Mouse (Mus musculus) heart, embryonic 13.5 days (tissue): ENCODE measurements around the gene Gnao1. TPM values are rescaled to one million over a fixed set of nuclear protein-coding genes. Genes with fewer than 3 reads are reported as not detected.

Source experiments
- ATAC-seq: fragments of 200-750 bp; cut with Nextera tagmentation; 2 replicates; pipeline ENCODE4 v1.8.0; 2017; ENCODE audit warnings: moderate TSS enrichment; ENCODE audit not compliant: insufficient number of reproducible peaks, low FRiP score, low TSS enrichment; ENCODE audit errors: extremely low read depth
- H3K27ac ChIP-seq: fragments of 300-500 bp; sonication (generic); replicated peaks from 2 replicates; pipeline ENCODE4 v1.5.1; 2015; ENCODE audit warnings: moderate library complexity, mild to moderate bottlenecking, inconsistent platforms
- H3K27me3 ChIP-seq: fragments of 300-500 bp; sonication (generic); replicated peaks from 2 replicates; pipeline ENCODE4 v1.6.1; 2015; ENCODE audit warnings: mild to moderate bottlenecking, inconsistent platforms
- H3K36me3 ChIP-seq: fragments of 300-500 bp; sonication (generic); 2 replicates; pipeline ENCODE4 v1.6.1; 2015; ENCODE audit warnings: mild to moderate bottlenecking, inconsistent platforms
- H3K4me1 ChIP-seq: fragments of 300-500 bp; sonication (generic); 2 replicates; pipeline ENCODE4 v1.6.1; 2015; ENCODE audit warnings: inconsistent platforms
- H3K4me2 ChIP-seq: fragments of 300-500 bp; sonication (generic); 2 replicates; pipeline ENCODE4 v1.6.1; 2015; ENCODE audit warnings: inconsistent platforms, mild to moderate bottlenecking, moderate library complexity
- H3K4me3 ChIP-seq: fragments of 300-500 bp; sonication (generic); 2 replicates; pipeline ENCODE4 v1.5.1; 2015; ENCODE audit warnings: moderate library complexity, mild to moderate bottlenecking, inconsistent platforms
- H3K9ac ChIP-seq: fragments of 300-500 bp; sonication (generic); 2 replicates; pipeline ENCODE4 v1.6.1; 2015; ENCODE audit warnings: inconsistent platforms, mild to moderate bottlenecking, moderate library complexity
- H3K9me3 ChIP-seq: fragments of 300-500 bp; sonication (generic); 2 replicates; pipeline ENCODE4 v1.6.1; 2016; ENCODE audit warnings: inconsistent platforms
- WGBS: fragments of 180-500 bp; shearing (Covaris S2); methylation state at CpG from one replicate; pipeline ENCODE4 v1.1.7; 2015; ENCODE audit warnings: mixed read lengths; 5-methylcytosine and 5-hydroxymethylcytosine counted together
- microRNA-seq: library from miRNA; unstranded; fragments of <30 nt; microRNA quantifications from one replicate; pipeline ENCODE4, GENCODE M21; 2016
- polyA plus RNA-seq: library from polyadenylated mRNA; unstranded; fragments of >200 nt; fragmentation: Nextera tagmentation; extraction: Ambion mirVana; gene quantifications from 2 replicates; pipeline ENCODE4 v1.2.1, GENCODE M21; 2015

The Gnao1 gene
- polyA plus RNA-seq, 1 experiment from 2014 or later, result 13.2 TPM

- H3K9ac ChIP-seq, result peak overlapping the region; percentile 98
- no peak for ATAC-seq
- H3K27ac ChIP-seq, result peak overlapping the region; percentile 92
- H3K4me3 ChIP-seq, result peak overlapping the region; percentile 78
- peaks cover 8% of the 10 kb centered on the region for H3K36me3 ChIP-seq
- no peaks in the 10 kb centered on the region for H3K9me3 ChIP-seq
- H3K4me2 ChIP-seq, result peak overlapping the region; percentile 92
- peaks cover 37% of the 10 kb centered on the region for H3K4me1 ChIP-seq
- no peaks in the 10 kb centered on the region for H3K27me3 ChIP-seq
- 4% methylated on average over 48 of the region's 48 CpGs for WGBS
Measured at GRCm38 (mm10) chr8:94011076-94012012, 201.6 kb downstream of the Gnao1 start.

- H3K27ac ChIP-seq, result peak within 1 kb of the TSS; percentile 92
- H3K4me2 ChIP-seq, result peak within 1 kb of the TSS; percentile 92
- no peaks in the 10 kb centered on the region for H3K27me3 ChIP-seq
- H3K4me3 ChIP-seq, result peak within 1 kb of the TSS; percentile 78
- peaks cover 37% of the 10 kb centered on the region for H3K4me1 ChIP-seq
- H3K36me3 ChIP-seq, result peaks cover 7% of the 10 kb centered on the region; the same call in 1 of the 2 replicates
- no peaks in the 10 kb centered on the region for H3K9me3 ChIP-seq
- ATAC-seq, result peak; percentile 89
- WGBS, result under 1% methylated on average over 117 of the region's 130 CpGs
- peak within 1 kb of the TSS; percentile 98 for H3K9ac ChIP-seq
Measured at GRCm38 (mm10) chr8:94012013-94012951, 202.5 kb downstream of the Gnao1 start, which contains the start of gene Amfr. Gene Amfr, minus strand, starts transcription at chr8:94012842.

DNA sequence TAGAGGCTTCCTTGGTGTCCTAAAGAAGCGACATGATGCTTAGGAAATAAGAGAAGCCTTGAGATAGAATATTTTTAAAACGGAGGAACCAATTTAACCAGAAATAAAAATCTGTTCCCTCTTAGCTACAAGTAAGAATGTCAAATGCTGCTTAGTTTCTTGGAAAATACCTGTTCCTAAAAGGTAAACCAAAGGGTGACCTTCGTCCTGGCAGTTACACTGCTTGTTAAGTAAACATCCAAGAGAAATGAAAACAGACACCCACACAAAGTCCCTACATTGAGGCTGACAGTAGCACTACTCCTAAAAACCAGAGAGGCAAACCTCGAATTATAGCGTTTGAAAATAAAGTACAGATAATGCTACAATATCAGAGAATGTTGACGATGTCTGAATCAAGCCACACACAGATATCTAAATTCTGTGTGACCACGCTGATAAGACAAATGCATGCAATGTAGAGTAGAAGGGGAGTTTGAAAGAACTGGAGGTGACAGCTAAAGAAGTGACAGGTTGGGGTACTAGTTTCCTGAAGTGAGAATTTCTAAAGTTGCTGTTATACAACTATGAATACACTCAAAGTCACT, 203.4 kb downstream of the Gnao1 start:
- peak overlapping the region; percentile 92 for H3K4me2 ChIP-seq
- H3K27me3 ChIP-seq, result no peaks in the 10 kb centered on the region
- peaks cover 37% of the 10 kb centered on the region for H3K4me1 ChIP-seq
- peak overlapping the region; percentile 78 for H3K4me3 ChIP-seq
- H3K9me3 ChIP-seq, result no peaks in the 10 kb centered on the region
- 16% methylated on average over 7 of the region's 7 CpGs for WGBS
- peaks cover 8% of the 10 kb centered on the region for H3K36me3 ChIP-seq
- peak overlapping the region; percentile 98 for H3K9ac ChIP-seq
- H3K27ac ChIP-seq, result peak overlapping the region; percentile 92
- no peak for ATAC-seq

Small RNA genes lying within 50 kb of the gene (microRNA-seq; reads per million reads assigned to microRNA genes)
- gene Gm24159, result not detected

Other genes with a start within 250 kb of the Gnao1 start
- 41.8 and 44.8 TPM in 2 replicates for gene Amfr, start 202.9 kb downstream of the Gnao1 start, polyA plus RNA-seq
- 73.6 and 74.6 TPM in 2 replicates for gene Nudt21, start 227.1 kb downstream of the Gnao1 start, polyA plus RNA-seq
- 9.2 TPM in 2 replicates for gene Ogfod1, start 227.2 kb downstream of the Gnao1 start, polyA plus RNA-seq